Mouse (Mus musculus) limb, embryonic 13.5 days (tissue): Measurements from ENCODE around the gene Hist1h4d. TPM values are rescaled to one million over a fixed set of nuclear protein-coding genes. Genes with fewer than 3 reads are reported as not detected.

Source experiments
- ATAC-seq: fragments of 200-750 bp; cut with Nextera tagmentation; 2 replicates; pipeline ENCODE4 v1.8.0; 2017; ENCODE audit warnings: low read depth, moderate number of reproducible peaks, moderate TSS enrichment; ENCODE audit not compliant: low FRiP score
- H3K27ac ChIP-seq: fragments of 300-500 bp; sonication (generic); 2 replicates; pipeline ENCODE4 v1.5.1; 2015; ENCODE audit warnings: inconsistent platforms, mild to moderate bottlenecking, moderate library complexity
- H3K27me3 ChIP-seq: fragments of 300-500 bp; sonication (generic); 2 replicates; pipeline ENCODE4 v1.6.1; 2015; ENCODE audit warnings: mild to moderate bottlenecking, inconsistent platforms
- H3K36me3 ChIP-seq: fragments of 300-500 bp; sonication (generic); 2 replicates; pipeline ENCODE4 v1.6.1; 2015; ENCODE audit warnings: inconsistent platforms, mild to moderate bottlenecking, moderate library complexity
- H3K4me1 ChIP-seq: fragments of 300-500 bp; sonication (generic); 2 replicates; pipeline ENCODE4 v1.6.1; 2015; ENCODE audit warnings: inconsistent platforms
- H3K4me2 ChIP-seq: fragments of 300-500 bp; sonication (generic); replicated peaks from 2 replicates; pipeline ENCODE4 v1.6.1; 2015; ENCODE audit warnings: inconsistent platforms, mild to moderate bottlenecking, moderate library complexity
- H3K4me3 ChIP-seq: fragments of 300-500 bp; sonication (generic); 2 replicates; pipeline ENCODE4 v1.5.1; 2015; ENCODE audit warnings: moderate library complexity, mild to moderate bottlenecking, inconsistent platforms
- H3K9ac ChIP-seq: fragments of 300-500 bp; sonication (generic); 2 replicates; pipeline ENCODE4 v1.6.1; 2015; ENCODE audit warnings: mild to moderate bottlenecking, inconsistent platforms
- H3K9me3 ChIP-seq: fragments of 300-500 bp; sonication (generic); 2 replicates; pipeline ENCODE4 v1.6.1; 2016; ENCODE audit warnings: inconsistent platforms
- WGBS: fragments of 180-500 bp; shearing (Covaris S2); methylation state at CpG from one replicate; pipeline ENCODE4 v1.1.7; 2015; 5-methylcytosine and 5-hydroxymethylcytosine counted together
- polyA plus RNA-seq: library from polyadenylated mRNA; unstranded; fragments of >200 nt; fragmentation: Nextera tagmentation; extraction: Ambion mirVana; gene quantifications from 2 replicates; pipeline ENCODE4 v1.2.1, GENCODE M21; 2015

Hist1h4d gene
- polyA plus RNA-seq, 1 experiment from 2014 or later, result 126 TPM

GRCm38 (mm10) chr13:23592614-23593013, 11.2 kb downstream of the Hist1h4d start:
- no peak overlapping the region for H3K9ac ChIP-seq
- H3K4me1 ChIP-seq, result peaks cover 8% of the 10 kb centered on the region
- H3K4me3 ChIP-seq, result no peak overlapping the region
- H3K4me2 ChIP-seq, result no peak overlapping the region
- no peaks in the 10 kb centered on the region for H3K27me3 ChIP-seq
- no peak for ATAC-seq
- H3K9me3 ChIP-seq, result no peaks in the 10 kb centered on the region
- no peaks in the 10 kb centered on the region for H3K36me3 ChIP-seq
- H3K27ac ChIP-seq, result 0 out of 2 replicates have a peak overlapping the region, but pooled peaks have one; percentile 22
- WGBS, result 45% methylated on average over 7 of the region's 7 CpGs

GRCm38 (mm10) chr13:23593051-23593770, 11.8 kb downstream of the Hist1h4d start:
- Histone ChIP-seq H3K4me3 (no peak overlapping the region), H3K9ac (no peak overlapping the region), H3K4me1 (peaks cover 8% of the 10 kb centered on the region), H3K9me3 (no peaks in the 10 kb centered on the region), H3K36me3 (no peaks in the 10 kb centered on the region), H3K27ac (peak overlapping the region; percentile 73), H3K4me2 (no peak overlapping the region), H3K27me3 (no peaks in the 10 kb centered on the region)
- ATAC-seq, result no peak
- 69% methylated on average over 5 of the region's 5 CpGs for WGBS

GRCm38 (mm10) chr13:23595185-23595584, 13.8 kb downstream of the Hist1h4d start:
- H3K9ac ChIP-seq, result no peak overlapping the region
- H3K4me3 ChIP-seq, result no peak overlapping the region
- peaks cover 8% of the 10 kb centered on the region for H3K4me1 ChIP-seq
- no peaks in the 10 kb centered on the region for H3K36me3 ChIP-seq
- H3K9me3 ChIP-seq, result no peaks in the 10 kb centered on the region
- no peak for ATAC-seq
- no peak overlapping the region for H3K4me2 ChIP-seq
- no peak overlapping the region for H3K27ac ChIP-seq
- no peaks in the 10 kb centered on the region for H3K27me3 ChIP-seq
- WGBS, result 86% methylated on average over 2 of the region's 2 CpGs

GRCm38 (mm10) chr13:23595622-23596372, 14.4 kb downstream of the Hist1h4d start:
- Histone ChIP-seq H3K4me1 (peaks cover 8% of the 10 kb centered on the region), H3K36me3 (no peaks in the 10 kb centered on the region), H3K9ac (no peak overlapping the region), H3K9me3 (no peaks in the 10 kb centered on the region), H3K27ac (no peak overlapping the region), H3K27me3 (no peaks in the 10 kb centered on the region), H3K4me2 (no peak overlapping the region), H3K4me3 (no peak overlapping the region)
- no peak for ATAC-seq
- 70% methylated on average over 7 of the region's 7 CpGs for WGBS

- Histone ChIP-seq H3K27me3 (no peaks in the 10 kb centered on the region), H3K4me1 (peaks cover 4% of the 10 kb centered on the region), H3K27ac (no peak overlapping the region), H3K9me3 (no peaks in the 10 kb centered on the region), H3K4me2 (no peak overlapping the region), H3K9ac (no peak overlapping the region), H3K36me3 (no peaks in the 10 kb centered on the region), H3K4me3 (no peak overlapping the region)
- ATAC-seq, result no peak
- 7% methylated on average over 9 of the region's 9 CpGs for WGBS
Measured at GRCm38 (mm10) chr13:23597957-23598356, 16.6 kb downstream of the Hist1h4d start.

GRCm38 (mm10) chr13:23603182-23603699, 21.8 kb downstream of the Hist1h4d start:
- no peak overlapping the region for H3K4me2 ChIP-seq
- H3K36me3 ChIP-seq, result no peaks in the 10 kb centered on the region
- H3K4me1 ChIP-seq, result no peaks in the 10 kb centered on the region
- no peaks in the 10 kb centered on the region for H3K27me3 ChIP-seq
- no peak overlapping the region for H3K4me3 ChIP-seq
- no peaks in the 10 kb centered on the region for H3K9me3 ChIP-seq
- 80% methylated on average over 7 of the region's 7 CpGs for WGBS
- H3K9ac ChIP-seq, result no peak overlapping the region
- no peak overlapping the region for H3K27ac ChIP-seq
- ATAC-seq, result no peak

GRCm38 (mm10) chr13:23604452-23604851, 23.1 kb downstream of the Hist1h4d start:
- no peak overlapping the region for H3K4me3 ChIP-seq
- WGBS, result 74% methylated on average over 3 of the region's 3 CpGs
- H3K4me2 ChIP-seq, result no peak overlapping the region
- ATAC-seq, result no peak
- no peak overlapping the region for H3K27ac ChIP-seq
- H3K9ac ChIP-seq, result no peak overlapping the region
- H3K36me3 ChIP-seq, result no peaks in the 10 kb centered on the region
- no peaks in the 10 kb centered on the region for H3K9me3 ChIP-seq
- H3K27me3 ChIP-seq, result no peaks in the 10 kb centered on the region
- H3K4me1 ChIP-seq, result no peaks in the 10 kb centered on the region

- Histone ChIP-seq H3K4me1 (no peaks in the 10 kb centered on the region), H3K36me3 (no peaks in the 10 kb centered on the region), H3K9me3 (no peaks in the 10 kb centered on the region), H3K4me3 (no peak overlapping the region), H3K27me3 (no peaks in the 10 kb centered on the region), H3K4me2 (no peak overlapping the region), H3K27ac (no peak overlapping the region), H3K9ac (no peak overlapping the region)
- no peak for ATAC-seq
- 81% methylated on average over 3 of the region's 3 CpGs for WGBS
Measured at GRCm38 (mm10) chr13:23605052-23605451, 23.7 kb downstream of the Hist1h4d start.

- 88% methylated on average over 4 of the region's 4 CpGs for WGBS
- H3K9ac ChIP-seq, result no peak overlapping the region
- no peaks in the 10 kb centered on the region for H3K4me1 ChIP-seq
- no peaks in the 10 kb centered on the region for H3K27me3 ChIP-seq
- H3K27ac ChIP-seq, result no peak overlapping the region
- H3K36me3 ChIP-seq, result no peaks in the 10 kb centered on the region
- no peaks in the 10 kb centered on the region for H3K9me3 ChIP-seq
- no peak overlapping the region for H3K4me3 ChIP-seq
- H3K4me2 ChIP-seq, result no peak overlapping the region
- no peak for ATAC-seq
Measured at GRCm38 (mm10) chr13:23609209-23609608, 27.8 kb downstream of the Hist1h4d start.

GRCm38 (mm10) chr13:23609844-23610243, 28.4 kb downstream of the Hist1h4d start:
- ATAC-seq, result no peak
- no peak overlapping the region for H3K4me2 ChIP-seq
- no peaks in the 10 kb centered on the region for H3K9me3 ChIP-seq
- H3K36me3 ChIP-seq, result no peaks in the 10 kb centered on the region
- no peak overlapping the region for H3K4me3 ChIP-seq
- no peaks in the 10 kb centered on the region for H3K27me3 ChIP-seq
- no peak overlapping the region for H3K27ac ChIP-seq
- H3K9ac ChIP-seq, result no peak overlapping the region
- H3K4me1 ChIP-seq, result no peaks in the 10 kb centered on the region

- Histone ChIP-seq H3K9me3 (no peaks in the 10 kb centered on the region), H3K4me2 (no peak overlapping the region), H3K27me3 (no peaks in the 10 kb centered on the region), H3K4me3 (no peak overlapping the region), H3K27ac (no peak overlapping the region), H3K4me1 (no peaks in the 10 kb centered on the region), H3K9ac (no peak overlapping the region), H3K36me3 (no peaks in the 10 kb centered on the region)
- no peak for ATAC-seq
- 78% methylated on average over 2 of the region's 2 CpGs for WGBS
Measured at GRCm38 (mm10) chr13:23610393-23610792, 29.0 kb downstream of the Hist1h4d start.

- WGBS, result 88% methylated on average over 3 of the region's 3 CpGs
Measured at GRCm38 (mm10) chr13:23611638-23612037, 30.2 kb downstream of the Hist1h4d start.

More at GRCm38 (mm10) chr13:23611638-23612037, 30.2 kb downstream of the Hist1h4d start:
- H3K27me3 ChIP-seq, result no peaks in the 10 kb centered on the region
- no peak overlapping the region for H3K4me2 ChIP-seq
- no peak overlapping the region for H3K27ac ChIP-seq
- ATAC-seq, result no peak
- no peak overlapping the region for H3K4me3 ChIP-seq
- no peaks in the 10 kb centered on the region for H3K36me3 ChIP-seq
- H3K9ac ChIP-seq, result no peak overlapping the region
- H3K4me1 ChIP-seq, result no peaks in the 10 kb centered on the region
- no peaks in the 10 kb centered on the region for H3K9me3 ChIP-seq
